Mouse (Mus musculus) granulocyte monocyte progenitor cell, adult 5-6 weeks (primary cell): ENCODE measurements at regions not wholly inside any gene's neighbourhood (a gene's known extent, or its start where the extent isn't known, plus 50 kb on each side); places are given as distances from the start of the nearest gene placed in this dataset.

Experiments used
- ATAC-seq: replicated peaks from 2 replicates; pipeline ENCODE4 v1.8.0; 2016; ENCODE audit warnings: mild to moderate bottlenecking, moderate TSS enrichment, inconsistent platforms; ENCODE audit not compliant: poor library complexity, severe bottlenecking

DNA sequence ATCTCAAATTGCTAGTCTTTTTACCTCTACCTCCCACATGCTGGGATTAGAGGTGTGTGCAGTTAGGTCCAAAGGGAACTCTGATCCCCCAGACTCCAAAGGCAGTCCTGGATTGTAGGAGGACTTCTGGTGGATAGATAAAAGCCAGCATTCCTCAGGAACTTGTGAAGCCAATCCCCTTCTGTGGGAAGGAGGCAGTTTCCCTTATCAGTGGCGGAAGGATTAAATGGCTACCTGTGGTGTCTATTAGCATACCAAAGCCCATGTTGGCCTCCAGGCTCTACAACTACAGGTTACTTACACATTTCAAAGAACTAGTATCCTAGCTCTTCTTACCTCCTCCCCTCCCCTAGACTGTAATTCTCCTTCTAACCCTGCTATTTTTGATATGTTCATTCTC, 78.6 kb upstream of the Chd6 start:
- ATAC-seq, result no peak

DNA sequence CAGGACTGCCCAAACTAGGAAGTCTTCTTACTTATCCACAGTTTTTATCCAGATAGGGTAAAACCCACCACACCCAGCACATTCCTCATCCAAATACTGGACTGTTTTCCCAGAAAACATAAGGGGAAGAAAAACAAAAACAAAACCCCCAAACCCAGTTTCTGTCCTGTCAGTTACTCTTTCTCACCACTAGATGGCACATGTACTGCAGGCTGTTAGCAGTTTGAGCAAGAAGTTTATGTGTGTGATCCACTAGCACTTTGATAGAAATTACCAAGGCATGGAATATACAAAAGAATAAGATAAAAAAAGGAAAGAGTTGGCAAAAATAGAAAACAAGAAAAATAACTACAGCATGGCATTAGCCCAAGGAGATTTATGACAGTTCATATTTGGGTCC, 76.2 kb upstream of the Chd6 start:
- ATAC-seq, result peak; percentile 69

DNA sequence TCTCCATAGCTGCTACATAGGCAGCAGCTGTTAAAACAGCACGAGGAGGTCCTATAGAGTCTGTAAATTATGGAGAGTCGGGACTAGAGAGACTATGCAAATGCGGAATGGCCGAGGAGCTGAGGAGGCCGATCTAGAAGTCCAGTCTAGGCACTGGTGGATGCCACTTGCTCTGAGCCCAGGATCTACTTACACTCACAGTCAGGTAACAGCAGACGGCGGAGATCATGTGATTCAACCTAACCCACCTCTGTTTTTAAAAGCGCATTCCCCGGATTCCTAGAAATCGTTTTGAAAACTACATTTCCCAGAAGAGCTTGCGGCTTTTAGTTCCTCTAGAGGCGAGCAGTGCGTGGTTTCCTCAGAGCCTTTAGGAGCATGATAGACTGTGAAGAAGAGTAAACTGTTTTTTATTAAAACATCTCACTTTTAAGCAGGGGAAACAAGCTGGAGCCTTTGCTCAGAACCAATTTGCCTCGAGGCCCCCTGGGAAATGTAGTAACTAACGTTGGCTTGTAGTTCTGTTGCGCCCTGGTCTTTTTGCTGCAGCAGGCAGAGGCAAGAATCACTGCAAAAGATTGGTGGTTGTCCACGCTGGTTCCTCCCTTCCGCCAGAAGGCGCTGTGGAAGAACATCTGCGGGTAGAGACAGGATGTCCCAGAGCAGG, 68.6 kb upstream of the Chd6 start:
- peak; percentile 71 for ATAC-seq

DNA sequence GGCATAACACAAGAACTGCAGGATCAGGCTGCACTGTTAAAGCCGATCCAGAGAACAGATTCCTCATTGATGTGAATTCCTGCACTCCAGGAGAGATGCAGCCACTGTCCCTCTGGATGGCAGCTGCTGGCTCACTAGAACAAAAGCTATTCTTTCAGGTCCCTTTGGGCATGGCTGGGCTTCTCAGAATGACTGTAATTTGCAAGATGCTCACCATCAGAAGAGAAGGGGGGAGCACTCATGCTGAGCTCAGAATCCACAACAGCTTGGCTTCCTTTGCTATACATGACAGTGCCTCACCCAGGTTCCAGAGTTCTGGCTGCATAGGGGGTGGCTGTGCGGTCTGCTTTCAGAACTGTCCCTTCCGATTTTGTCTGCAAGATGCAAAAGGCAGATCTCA, 57.8 kb upstream of the Chd6 start:
- no peak for ATAC-seq

DNA sequence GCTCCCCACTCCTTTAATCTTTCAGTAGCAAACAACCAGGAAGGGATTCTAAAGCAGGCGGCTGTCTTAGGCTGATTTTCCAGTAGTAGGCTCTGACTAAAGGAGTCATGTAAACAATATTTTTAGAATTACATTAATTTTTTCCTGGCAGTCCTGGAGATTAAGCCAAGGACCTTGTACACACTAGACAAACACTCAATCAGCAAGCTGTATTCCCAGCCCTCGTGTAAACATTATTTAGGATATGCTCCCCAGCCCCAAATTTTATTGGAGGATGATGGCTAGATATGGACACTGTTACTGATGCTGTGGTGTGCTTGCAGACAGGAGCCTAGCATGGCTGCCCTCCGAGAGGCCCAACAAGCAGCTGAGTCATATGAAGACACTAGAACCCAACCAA, 56.6 kb upstream of the Chd6 start:
- ATAC-seq, result no peak

DNA sequence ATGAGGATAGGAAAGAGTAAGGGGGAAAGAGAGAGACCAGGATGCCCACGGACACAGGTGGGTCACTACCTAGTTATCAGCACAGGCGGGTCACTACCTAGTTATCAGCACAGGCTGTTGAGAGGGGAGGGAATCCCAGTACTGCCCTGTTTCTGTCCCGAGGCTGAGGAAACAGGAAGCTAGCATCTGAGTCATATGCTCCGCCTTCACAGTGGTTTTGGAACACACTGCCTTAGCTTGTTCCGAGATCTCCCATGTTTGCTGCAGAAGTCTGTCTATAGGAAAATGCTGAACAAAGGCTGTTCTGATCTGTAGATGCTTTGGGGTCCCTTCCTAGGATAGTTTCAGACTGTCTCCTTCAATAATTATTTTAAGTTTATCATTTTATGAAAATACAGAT, 55.4 kb upstream of the Chd6 start:
- 0 out of 2 replicates have a peak, but pooled peaks have one; percentile 22 for ATAC-seq
